Mouse (Mus musculus) T-cell, adult 2 months (primary cell): ENCODE data around the gene Faxc.

ENCODE experiments used
- DNase-seq: peaks from one replicate; pipeline ENCODE4 v3.0.0; 2022; ENCODE audit warnings: low spot score

Faxc gene

DNA sequence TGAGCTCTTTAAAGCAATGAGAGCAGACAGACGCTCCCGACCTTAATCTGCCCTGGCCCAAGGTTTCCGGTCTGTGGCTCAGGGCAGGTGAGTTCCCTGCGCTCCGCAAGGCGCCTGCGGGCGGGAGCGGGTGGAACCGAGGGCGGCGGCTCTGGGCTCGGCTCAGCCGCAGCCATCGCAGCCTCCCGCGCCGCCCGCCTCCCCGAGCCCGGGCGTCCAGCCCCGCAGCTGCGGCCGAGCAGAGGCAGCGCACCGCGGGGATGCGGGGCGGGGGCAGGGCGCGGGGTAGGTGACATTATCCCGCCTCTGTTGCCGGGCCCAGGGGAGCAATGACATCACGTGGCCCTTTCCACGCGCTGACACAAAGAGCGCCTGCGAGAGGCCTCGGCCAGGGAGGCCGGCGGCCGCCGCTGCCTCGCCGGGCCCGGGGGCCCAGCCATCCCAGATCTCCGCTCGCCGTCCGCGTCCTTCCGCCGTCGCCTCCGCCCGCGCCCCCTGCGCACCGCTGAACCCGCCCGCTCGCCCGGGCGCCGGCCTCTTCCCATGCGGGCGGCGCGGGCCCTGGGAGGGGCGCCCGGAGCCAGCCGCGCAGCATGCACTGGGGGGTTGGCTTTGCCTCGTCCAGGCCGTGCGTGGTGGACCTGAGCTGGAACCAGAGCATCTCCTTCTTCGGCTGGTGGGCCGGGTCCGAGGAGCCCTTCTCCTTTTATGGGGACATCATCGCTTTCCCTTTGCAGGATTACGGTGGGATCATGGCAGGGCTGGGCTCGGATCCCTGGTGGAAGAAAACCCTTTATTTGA is at the start of gene Faxc:
Faxc (plus strand) TSS at position 359 of the 801 bp plus-strand sequence.
- no peak for DNase-seq

DNA sequence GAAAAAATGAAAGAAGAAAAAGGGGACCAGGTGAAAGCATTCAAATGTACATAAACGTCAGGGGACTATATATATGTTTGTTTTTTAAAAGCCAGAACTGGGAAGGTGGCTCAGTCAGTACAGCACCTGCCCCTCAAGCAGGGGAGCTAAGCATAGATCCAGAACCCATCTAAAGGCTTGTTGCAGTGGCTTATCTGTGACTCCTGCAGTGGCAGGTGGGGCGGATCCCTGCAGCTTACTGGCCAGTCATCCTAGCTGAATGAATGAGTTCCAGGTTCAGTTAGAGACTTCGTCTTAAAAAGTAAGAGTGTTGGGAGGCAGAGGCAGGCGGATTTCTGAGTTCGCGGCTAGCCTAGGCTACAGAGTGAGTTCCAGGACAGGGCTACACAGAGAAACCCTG is 48.3 kb upstream of the Faxc start:
- DNase-seq: no peak

DNA sequence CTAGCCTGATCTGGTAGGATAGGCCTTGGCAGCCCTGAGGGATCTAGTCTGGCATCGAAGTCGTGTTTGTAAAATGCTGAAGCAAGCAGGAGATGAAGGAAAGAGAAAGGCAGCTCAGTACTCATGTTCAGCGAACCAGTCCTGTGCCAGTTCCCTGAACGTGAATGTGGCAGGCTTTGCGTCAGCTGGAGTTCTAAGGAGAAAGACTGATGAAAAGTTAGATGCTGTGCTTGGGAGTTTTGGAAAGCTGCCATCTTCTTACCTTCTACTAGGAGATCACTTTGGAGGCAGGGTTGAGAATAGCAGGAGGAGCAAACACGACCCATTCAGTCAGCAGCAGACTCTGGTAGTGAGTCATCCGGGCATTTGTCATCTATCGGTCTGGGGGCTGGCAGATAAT is 45.3 kb upstream of the Faxc start:
- no peak for DNase-seq

DNA sequence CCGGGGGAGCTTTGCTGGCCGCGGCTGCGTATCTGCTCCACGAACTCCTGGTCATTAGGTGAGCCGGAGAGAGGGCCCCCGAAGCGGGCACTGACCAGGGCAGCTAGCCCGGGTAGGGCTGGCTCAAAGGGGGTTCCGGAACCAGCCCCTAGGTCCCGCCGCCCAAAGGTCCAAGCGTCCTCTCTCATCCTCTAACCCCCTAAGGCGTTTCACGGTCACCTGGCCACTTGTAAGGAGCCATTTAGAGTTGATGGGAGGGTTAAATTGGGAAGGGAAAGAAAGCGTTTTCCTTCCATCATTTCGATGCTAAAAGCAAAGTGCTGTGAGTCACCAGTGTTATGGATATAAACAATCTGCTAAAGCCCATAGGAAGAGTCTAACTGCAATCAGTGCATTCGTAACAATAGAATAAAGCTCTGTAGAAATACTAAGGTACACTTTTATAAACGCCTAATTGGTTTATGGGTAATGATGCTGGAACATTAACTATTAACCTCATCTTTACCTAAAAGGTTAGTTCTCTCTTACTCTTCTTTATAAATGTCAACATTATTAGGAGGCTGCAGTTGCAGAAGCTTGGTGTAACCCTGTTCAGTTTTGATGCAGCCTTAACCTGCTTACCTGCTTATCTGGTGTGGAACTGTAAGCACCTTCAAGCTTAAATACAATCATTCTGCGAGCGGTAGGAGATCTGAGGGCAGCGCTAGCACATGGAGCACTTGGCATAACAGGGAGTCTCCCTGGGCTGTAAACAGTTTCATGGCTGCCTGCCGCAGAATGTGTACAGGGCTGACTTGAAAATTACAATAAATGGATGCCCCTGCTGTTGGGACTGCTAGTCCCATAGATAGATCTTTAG is 872 bp downstream of the Faxc start:
- no peak for DNase-seq

DNA sequence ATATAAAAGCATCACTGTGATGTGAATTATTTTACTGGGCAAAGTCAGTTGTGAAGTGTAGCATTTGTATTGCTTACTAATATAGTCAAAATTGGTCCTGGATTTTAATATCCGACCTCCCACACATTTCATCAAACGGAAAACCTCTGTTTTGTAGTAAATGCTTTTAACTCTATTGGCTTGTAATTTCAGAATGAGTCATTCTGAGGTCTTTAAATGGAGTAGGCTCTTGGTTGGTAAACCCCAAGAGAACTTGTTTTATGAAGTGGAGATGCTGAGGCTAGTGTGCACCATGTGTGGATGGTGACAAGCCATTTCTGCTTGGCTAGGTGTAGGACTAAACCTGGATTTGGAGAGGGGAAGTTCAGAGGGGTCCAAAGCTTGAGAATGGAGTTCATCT is 4.2 kb downstream of the Faxc start:
- no peak for DNase-seq

DNA sequence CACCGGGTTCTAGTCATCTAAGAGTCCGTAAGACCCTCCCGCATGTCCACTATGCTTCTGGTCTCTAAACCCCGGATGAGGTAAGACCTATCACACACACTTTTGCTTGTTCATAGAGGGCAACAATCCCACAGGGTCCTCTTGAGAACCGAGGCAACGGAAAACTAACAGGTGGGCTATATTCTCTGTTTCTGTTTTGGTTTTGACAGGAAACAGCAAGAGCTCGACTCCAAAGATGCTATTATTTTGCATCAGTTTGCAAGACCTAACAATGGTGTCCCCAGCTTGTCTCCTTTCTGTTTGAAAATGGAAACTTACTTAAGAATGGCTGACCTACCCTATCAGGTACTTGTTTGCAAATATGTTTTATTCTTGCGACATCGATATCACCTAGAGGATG is 5.3 kb downstream of the Faxc start:
- DNase-seq: no peak

DNA sequence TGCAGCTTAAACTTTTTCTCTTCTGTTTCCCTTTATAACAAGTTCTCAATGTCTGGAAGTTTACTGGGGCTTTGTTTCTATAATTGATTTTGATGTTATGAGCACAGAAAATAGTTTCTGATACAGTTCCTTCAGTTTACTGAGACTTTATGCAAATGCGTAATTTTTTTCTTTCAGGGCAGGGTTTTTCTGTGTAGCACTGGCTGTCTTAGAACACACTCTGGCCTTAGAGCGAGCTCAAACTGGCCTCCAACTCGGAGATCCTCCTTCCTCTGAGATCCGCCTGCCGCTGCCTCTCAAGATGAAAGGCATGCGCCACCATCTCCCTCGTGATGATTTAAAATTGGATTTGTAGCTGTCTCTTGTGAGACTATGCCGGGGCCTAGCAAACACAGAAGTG is 6.8 kb downstream of the Faxc start:
- no peak for DNase-seq

DNA sequence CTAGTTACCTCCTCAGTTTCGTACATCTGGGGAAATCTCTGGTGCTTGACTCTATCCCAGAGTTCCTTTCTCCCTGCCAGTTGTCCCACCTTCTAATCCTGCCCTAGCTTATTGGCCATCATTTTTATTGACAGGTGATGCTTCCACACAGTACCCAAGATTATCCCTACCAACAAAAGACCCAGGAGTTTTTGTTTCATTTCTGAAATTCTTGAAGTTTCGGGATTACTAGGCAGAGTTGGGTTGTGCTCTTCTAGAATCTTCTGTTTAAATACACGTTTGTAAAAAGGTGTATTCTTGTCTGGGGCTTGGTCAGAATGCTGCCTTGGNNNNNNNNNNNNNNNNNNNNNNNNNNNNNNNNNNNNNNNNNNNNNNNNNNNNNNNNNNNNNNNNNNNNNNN is 13.5 kb downstream of the Faxc start:
- DNase-seq: no peak

DNA sequence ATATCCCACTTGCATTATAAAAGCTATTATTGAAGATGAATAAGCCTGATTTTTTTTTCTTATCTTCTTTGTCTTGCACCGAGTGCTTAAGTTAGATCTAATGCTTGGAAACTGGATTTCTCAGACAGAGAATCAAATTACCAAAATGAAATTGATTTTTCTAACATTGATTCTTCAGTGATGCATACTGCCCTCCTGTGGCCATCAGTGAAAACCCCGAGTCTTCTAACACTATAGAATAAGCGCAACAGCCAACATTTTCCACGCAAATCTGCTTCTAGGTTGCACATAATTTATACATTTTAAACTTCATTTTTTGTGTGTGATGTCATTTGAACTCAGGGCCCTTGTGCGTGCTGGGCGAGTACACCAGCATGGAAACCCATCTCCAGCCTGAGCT is 20.3 kb downstream of the Faxc start:
- DNase-seq: no peak

DNA sequence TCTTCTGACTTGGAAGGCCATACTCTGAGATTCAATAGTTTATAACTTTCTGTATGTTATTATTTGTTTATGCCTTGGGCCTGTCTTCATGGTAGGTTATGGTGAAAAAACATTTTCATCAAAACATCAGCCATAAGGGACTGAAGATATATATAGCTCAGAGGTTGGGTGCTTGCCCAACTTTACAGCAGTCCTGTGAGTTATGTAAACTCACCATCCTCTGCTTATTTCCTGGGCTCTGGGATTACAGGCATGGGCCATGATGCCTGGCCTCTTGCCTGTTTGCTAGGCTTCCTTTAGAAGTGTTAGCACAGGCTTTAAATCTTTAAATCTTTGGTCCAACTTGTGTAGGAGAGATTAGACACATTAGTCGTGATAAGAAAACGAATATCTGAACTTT is 21.1 kb downstream of the Faxc start:
- no peak for DNase-seq

DNA sequence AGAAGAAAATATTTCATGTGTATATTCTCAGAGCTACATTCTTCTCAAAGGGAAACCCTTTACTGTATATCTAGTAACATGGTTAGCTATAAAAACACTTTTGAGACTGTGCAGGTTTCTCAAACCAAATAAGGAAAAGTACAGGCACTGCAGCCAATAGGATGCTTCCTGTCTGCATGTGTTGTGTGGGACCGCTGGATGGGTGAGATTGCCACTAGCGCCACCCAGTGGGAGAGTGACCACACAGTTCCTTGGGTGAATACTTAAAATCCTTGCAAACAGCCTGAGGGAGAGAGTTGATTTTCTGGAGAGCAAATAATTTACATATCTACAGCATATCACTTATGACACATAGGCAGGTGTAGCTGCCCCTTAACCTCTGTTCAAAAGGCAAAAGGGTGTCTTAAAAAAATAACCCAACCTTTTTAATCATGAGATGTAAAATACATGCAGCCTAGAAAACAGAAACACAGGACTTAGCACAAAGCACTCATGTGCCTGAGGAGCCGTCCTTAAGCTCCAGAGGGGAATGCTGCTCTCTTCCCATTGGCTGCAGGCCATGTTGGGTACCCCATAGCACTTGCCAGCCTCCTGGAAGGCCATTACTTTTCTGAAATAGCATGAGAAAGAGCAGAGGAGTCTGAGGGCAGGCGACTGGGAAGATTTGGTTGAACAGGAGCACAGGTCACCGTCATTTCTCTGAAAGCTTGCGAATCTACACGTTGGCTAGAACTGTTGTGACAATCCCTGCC is 26.6 kb downstream of the Faxc start:
- no peak for DNase-seq

DNA sequence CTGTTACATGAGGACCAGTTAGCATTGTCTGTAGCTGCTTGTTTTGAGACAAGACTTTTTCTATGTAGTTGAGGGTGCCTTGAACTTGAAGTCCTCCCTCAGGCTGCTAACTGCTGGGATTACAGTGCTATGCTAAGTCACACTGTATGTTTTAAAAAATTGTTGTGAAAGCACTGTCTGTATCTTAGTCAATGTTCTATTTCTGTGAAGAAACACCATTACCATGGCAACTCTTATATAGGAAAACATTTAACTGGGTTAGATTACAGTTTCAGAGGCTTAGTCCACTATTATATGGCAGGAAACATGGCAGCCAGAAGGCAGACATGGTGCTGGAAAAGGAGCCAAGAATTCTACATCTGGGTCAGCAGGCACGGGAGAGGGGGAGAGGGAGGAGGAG is 40.8 kb downstream of the Faxc start:
- no peak for DNase-seq

DNA sequence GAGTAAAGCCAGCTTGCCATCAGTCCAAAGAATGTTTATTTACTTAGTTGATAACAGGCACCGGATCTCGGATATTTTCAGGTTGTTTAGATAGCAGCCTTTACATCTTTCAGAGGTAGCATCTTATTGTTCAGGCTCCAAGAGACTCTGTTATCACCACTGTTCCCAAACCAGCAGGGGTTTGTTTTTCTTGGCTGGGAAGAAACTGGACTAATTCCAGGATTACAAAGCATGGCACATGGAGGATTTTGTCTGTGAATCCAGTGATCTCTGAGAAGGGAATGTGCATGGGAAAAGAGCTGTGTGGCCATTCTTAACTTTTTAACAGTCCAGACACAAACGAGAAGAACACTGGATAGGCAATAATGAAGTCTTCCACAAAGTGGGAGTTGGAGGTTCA is 43.0 kb downstream of the Faxc start:
- no peak for DNase-seq

DNA sequence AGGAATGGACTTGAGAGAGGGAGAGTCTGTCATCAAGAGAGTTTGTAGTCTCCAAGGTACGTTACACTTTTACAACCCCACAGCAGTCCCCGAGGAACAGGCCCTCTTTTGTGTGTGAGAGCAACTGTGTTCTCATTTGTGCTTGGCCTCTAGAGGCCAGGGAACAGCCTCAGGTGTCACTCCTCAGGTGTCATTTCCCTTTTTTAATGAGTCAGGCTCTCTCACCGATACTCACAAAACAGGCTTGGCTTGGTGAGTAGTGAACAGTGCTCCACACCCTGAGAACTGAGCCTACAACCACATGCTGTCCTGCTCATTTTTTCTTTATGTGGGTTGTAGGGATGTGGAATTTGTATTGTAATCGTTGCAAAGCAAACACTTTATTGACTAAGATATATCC is 49.3 kb downstream of the Faxc start:
- no peak for DNase-seq

DNA sequence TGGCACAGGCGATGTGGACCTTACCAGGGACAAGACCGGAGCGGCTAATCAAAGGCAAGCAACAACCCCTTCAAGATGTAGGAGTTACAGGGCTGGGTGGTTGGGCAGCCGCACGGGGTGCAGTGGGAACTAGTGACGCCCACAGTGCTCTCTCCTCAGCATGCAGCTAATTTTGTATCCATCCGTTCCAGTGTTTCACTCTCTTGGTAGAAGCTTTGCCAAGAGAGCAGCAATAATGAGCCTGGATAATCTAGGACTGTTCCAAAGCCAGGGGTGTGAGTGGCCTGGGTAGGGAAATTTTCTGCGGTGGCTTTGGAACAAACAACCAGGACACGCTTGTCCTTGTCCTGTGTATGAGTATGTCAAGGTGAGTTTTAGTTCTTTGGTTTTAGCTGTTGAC is 51.3 kb downstream of the Faxc start:
- DNase-seq: no peak

DNA sequence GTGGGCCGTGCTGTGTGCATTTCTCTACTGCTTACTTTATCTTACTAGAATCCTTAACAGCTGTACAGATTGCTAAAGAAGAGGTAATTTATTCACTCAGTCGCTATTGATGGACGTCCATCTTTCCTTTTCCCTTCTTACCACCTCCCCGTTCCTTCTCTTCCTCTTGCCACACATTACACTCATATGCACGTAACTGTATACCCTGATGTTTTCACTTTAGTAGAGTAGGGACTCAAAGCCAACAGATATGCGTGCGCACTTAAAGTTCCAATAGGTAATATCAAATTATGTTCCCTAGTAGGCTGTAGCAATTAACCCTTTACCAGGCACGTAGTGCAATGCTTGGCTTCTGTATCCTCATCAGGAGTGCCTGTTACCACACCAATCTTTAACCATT is 55.7 kb downstream of the Faxc start:
- no peak for DNase-seq

DNA sequence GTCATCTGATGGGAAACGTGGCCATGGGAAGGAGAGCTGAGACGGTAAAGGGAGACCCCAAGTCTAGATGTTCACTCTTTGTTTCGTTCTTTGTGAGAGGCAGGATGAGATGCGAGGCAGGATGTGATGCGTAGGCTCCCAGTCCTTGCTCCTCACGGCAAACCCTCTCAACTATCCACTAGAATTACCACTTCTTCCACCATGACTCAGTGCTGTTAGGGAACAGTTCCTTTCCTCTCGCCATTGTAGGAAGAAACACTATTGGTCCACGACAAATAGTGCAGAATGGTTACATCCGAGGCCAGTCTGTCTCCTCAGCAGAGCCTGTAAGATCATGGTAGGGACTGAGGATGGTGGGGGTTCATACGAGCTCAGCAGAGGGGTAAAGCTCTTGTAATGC is 56.3 kb downstream of the Faxc start:
- no peak for DNase-seq

DNA sequence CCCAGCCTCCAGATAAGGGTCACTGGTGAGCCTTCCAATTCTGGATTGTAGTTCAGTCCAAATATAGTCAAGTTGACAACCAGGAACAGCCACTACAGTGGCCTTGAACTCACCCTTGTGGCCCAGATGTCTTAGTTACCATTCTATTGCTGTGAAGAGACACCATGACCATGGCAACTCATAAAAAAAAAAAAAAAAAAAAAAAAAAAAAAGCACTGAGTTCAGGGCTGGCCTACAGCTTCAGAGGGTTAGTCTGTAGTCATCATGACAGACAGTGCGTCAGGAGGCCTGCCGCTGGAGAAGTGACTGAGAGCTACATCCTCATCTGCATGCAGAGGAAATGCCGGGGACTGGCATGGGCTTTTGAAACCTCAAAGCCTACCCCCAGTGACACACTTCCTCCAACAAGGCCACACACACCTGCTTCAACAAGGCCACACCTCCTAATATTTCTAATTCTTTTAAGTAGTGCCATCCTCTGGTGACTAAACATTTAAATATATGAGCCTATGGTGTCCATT is 58.5 kb downstream of the Faxc start:
- DNase-seq: no peak

DNA sequence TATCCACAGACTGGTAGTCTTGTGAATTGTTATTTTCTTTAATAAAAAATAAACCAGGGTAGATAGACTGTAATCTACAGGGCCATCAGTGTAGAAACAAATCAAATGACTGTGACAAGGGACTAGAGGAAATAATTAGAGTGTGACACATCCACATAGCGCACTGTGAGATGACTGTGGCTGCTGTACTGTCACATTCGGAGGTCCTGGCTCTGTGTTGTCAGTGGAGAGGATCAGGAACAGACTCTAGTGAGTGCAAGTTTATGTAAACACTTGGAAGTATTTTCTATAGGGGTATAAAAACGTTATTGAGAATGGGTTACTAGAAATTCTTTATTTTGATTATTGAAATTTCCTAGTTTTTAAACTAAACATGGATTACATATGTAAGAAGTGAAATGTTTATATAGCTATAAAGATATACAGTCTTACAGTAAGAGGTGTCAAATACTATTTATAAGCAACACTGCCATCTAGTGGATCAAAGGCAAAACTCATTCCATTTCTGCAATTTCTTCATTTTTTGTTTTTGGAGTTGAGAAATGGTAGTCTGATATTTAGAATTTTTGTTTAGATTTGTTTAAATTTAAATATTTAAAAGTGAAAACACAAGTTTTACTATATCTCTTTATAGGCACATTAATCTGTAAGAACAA is 59.6 kb downstream of the Faxc start:
- no peak for DNase-seq

DNA sequence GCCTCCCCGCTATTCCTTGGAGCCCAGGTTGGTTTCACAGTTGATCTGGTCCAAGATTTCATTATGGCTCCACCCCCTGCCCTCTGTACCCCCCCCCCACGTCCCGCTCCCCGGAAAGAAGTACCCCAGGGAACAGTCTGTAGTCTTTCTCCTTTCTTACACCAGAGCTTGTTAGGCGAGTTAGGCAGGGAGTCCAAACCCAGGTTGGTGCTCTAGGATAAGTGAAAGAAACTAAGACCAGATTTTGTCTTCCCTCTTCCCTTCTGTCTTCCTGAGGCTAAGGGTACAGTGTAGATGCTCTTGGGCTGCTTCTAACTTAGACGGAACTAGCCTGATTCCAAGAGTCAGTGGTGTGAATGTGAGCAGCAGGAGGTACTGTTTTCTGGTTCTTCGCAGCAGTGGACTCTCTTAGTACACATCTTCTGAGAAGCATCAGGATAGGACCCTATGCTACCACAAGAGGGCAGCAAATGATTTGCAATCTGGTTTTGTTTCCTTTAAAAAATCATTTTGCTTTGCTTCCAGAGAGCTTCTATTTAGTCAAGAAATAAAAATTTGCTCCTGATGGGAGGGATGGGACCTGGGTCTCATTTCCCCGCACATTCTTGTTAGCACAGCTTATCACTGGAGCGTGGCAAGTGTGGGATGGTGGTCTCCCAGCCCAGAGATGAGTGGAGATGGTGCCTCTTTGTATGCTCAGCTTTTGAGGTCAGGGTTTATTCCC is 86.7 kb downstream of the Faxc start:
- no peak for DNase-seq

DNA sequence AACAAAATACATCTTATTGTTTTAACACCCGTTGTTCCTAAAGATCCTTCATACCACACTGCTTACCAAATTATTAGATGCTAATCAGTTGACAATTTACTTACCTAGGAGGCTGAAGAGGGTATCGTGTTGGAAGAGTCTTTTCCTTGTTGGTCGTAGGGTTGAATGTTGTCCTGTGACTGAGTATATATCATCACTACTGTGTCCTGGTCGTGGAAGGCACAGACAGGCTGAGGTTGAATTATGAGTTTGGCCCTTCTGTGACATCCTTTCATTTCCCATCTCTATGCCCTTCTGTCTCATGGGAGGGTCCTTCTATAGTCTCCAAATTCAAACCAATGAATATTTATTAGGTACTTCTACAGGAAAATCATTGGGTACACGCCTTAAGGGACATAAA is 87.3 kb downstream of the Faxc start:
- DNase-seq: no peak
